In the genomic region with DNA sequence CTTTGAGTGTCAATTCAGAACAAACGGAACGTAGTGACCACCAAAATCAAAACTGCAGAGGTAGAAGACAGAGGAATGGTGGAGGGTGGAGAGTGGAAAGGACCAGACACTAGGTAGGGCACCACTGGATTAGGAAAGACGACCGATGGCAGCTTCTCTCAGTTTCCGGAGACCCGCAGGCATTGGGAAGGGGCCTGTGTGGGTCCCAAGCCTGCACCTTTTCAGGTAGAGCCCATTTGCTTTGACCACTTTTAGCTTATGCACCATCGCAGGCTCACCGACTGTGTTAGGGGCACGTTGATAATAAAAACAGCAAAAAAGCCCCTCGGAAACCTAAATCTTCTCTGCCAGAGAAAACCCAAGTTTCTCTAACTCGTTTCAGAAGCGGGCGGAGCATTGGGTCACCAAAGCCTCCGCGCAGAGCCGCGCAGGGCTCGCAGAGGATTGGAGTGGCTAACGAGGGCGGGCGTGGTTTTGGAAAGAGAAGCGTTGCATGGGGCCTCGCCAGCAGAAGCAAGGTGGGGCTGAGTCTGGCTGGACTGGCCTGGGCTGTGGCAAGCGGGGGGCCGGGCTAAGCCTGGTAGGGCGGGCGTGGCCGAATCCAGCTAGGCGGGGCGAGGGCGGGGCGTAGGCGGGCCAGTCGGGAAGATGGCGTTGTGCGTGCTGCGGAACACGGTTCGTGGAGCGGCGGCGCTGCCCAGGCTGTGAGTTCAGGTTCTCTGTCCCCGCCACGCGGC, we compare ENCODE assay signal across 8 mouse cellular contexts. TPM values are rescaled to one million over a fixed set of nuclear protein-coding genes. Genes with fewer than 3 reads are reported as not detected.
DNase-seq lines count a peak whose midpoint lies in the region; ATAC-seq lines count a peak whose summit lies in the region.

Clybl (plus strand) TSS at position 627 of the 737 bp plus-strand sequence.

- no peaks in the 10 kb centered on the region for H3K4me1 ChIP-seq in hindbrain, embryonic 14.5 days (replicated peaks; ENCODE audit: control insufficient read depth, insufficient read depth, low read length)

- H3K27ac ChIP-seq in hindbrain, embryonic 14.5 days: no peak within 1 kb of the TSS

- 3% methylated on average over 44 of the region's 45 CpGs for WGBS in hindbrain, embryonic 14.5 days

- H3K36me3 ChIP-seq in hindbrain, embryonic 14.5 days (replicated peaks; ENCODE audit: control insufficient read depth, insufficient read depth): no peaks in the 10 kb centered on the region

- peak within 1 kb of the TSS; percentile 50 for H3K4me3 ChIP-seq in hindbrain, embryonic 14.5 days (replicated peaks; ENCODE audit: low read length)

- H3K4me2 ChIP-seq in hindbrain, embryonic 14.5 days (replicated peaks): peak within 1 kb of the TSS; percentile 60

- peak; percentile 97 for DNase-seq in R1 (ENCODE audit: low read depth, low spot score)
- DNase-seq in cerebellum, postnatal 25 days: peak; percentile 96 to 98
- peak; percentile 84 to 86 for DNase-seq in frontal cortex, postnatal 25 days (ENCODE audit: low spot score in 2 of 2)
- DNase-seq in hindbrain, embryonic 14.5 days (ENCODE audit: low spot score): peak; percentile 84
- peak; percentile 84 for DNase-seq in left cerebral cortex, adult 11 months (ENCODE audit: low spot score)
- peak; percentile 96 to 98 for DNase-seq in lung, postnatal 4 days
- DNase-seq in retina, postnatal 7 days (ENCODE audit: low read depth, low spot score): peak; percentile 73
- peak; percentile 94 for DNase-seq in urinary bladder, adult 2 months (ENCODE audit: low spot score)

- H3K9ac ChIP-seq in hindbrain, embryonic 14.5 days: peak within 1 kb of the TSS; percentile 60

- H3K27me3 ChIP-seq in hindbrain, embryonic 14.5 days (ENCODE audit: control insufficient read depth, insufficient read depth, low read length): no peaks in the 10 kb centered on the region

- ATAC-seq in hindbrain, embryonic 14.5 days (ENCODE audit: low FRiP score): peak; percentile 96

- H3K9me3 ChIP-seq in hindbrain, embryonic 14.5 days (ENCODE audit: control insufficient read depth, low read length): no peaks in the 10 kb centered on the region

RNA-seq across cellular contexts. Expression of gene Clybl, which starts in this region (rescaled TPM):
- 13.1 and 16.3 TPM in 2 replicates for polyA plus RNA-seq in hindbrain, embryonic 14.5 days (2014; fragmentation: Nextera tagmentation; extraction: Ambion mirVana)
- 43.9 and 44.5 TPM in 2 replicates for polyA plus RNA-seq in urinary bladder, adult 2 months (2012; rRNA removed)
